Mouse (Mus musculus) kidney, adult 9 months (tissue): ENCODE results near the gene Isx.
A peak's percentile ranks its signal among the peaks of the same experiment; 100 is the strongest.

Source experiments
- DNase-seq: peaks from one replicate; pipeline ENCODE4 v3.0.0; 2022

Isx gene

DNA sequence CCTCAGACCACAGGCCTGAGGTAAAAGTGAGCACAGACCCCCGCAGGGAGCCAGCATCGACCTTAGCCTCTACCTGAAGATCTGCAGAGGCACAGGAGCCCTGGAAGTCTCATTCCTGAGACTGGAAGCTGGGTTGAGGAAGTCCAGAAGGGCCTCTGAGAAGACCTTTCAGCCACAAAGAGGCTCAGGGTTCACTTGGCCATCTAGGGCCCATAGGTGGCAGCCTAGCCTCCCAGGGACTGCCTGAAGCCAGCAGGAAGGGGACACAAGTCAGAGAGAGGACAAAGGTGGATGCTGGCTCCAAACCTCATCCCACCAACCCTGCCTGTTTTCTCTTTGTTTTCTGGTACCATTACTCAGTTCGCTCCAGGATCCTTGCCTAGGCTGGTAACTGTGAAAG lies at the start of gene Isx:
Isx (plus strand) TSS at position 234 of the 400 bp plus-strand sequence.
- no peak for DNase-seq

DNA sequence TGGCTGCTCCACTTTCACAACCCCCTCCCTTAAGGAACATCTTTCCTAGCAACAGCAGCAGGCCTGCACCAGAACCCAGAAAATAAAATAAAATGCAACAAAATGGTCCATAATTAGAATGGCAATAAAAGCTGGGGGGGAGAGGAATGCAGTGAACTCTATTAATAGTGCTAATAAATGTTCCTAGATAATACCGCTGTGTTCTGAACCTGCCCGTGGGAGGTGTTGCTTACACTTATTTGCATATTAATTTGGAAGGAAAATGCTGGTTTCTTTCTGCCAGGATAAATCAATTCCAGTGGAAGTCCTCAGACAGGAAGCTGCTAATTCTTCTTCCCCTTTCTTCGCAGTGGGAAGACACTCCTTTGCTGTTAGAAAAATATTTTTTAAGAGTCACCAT lies 45.3 kb upstream of the Isx start:
- no peak for DNase-seq

DNA sequence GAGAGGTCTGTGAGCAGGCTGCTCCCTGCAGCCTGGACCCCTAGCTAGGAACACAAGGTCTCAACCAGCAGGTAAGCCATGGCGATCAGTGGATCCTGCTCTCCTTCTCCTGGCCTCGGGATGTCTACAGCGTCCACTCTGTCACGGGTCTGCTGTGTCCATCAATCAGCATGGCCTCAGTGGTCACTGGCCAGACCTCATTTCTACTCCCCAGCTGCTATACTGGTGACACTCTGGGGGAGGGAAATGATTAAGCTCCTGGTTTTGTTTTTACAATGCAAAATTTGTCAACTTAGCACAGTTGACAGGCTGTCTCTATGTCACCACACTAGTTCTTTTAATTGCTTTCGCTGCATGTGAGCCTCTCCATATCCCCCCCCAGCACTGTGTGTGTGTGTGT lies 41.7 kb upstream of the Isx start:
- DNase-seq = no peak

DNA sequence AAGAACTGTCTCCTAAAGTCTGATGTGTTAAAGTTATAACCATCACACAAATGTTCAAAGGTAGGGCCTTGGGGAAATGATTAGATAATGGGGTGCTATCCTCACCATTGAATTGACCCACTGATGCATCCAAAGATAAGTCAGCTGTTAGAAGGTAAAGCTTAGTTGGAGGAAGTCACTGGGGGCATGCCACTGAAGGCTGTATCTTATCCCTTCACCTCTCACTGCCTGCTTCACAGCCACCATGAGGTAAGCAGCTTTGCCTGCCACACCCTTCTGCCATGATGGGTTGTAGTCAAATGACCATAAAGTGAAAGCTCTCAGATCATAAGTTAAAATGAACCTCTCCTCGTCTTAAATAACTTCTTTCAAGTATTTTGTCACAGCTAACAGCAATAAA lies 38.7 kb upstream of the Isx start:
- no peak for DNase-seq

DNA sequence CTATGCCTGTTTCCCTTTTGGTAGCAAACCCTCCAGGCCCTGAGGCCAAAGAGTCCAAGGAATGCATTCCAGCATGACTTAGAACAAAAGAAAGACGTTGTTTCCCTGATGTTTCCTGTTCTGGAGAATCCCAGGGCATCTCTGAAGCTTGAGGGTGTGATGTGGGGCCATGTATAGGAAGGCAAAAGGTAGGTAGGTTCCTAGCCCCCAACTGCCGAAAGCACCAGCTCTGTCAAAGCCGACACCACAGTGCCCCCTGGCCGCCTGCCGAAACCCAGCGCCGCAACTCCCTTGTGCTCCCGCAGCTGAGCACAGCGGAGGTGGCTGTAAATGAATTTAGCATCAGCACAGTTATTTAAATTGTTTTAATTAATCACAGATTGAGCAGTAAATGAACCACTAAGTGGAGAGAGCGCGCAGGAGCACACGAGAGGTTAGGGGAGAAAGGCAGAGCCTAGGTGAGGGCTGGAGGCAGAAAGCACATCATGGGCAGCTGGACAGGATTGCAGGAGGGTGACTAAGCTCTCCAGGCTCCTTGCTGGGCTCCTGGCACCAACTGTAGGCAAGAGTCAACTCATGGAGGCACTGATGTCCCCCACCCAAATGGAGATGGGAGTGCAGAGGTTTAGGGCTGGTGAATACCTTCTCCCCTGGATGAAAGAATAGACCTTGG lies 25.5 kb upstream of the Isx start:
- DNase-seq = no peak

DNA sequence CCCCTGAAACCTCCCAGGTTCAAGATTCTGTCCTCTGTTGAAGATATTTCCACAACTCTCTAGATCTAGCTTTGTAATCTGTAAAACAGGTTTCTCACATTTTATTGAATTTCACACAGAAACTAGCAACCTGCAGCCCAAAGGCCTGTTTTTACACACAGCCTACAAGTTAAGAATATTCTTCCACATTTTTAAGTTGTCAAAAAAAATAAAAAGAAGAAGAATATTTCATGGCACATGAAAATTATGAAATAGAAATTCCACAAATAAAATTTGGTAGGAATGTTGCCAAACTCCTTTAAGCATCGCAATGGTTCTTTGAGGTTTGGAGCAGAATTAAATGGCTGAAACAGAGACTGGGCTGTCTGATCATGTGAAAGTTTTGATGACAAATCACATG lies 24.3 kb upstream of the Isx start:
- no peak for DNase-seq

DNA sequence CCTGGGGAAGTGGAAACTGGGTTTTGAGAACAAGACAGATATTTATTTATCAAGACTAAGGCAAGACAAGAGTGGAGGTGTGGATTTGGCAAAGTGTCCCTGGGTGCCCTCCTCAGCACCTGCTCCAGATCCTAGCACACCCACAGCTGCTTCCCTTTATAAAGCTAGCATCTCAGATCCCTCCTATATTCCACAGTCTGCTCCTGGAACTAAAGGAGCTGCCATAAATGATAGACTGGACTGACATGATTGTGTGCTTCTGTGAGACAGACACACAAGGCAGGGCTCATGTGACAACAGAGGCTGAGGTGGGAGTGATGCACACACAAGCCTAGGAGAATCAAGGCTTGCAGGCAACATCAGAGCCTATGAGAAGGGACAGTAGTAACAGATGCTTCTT lies 22.0 kb upstream of the Isx start:
- DNase-seq = no peak

DNA sequence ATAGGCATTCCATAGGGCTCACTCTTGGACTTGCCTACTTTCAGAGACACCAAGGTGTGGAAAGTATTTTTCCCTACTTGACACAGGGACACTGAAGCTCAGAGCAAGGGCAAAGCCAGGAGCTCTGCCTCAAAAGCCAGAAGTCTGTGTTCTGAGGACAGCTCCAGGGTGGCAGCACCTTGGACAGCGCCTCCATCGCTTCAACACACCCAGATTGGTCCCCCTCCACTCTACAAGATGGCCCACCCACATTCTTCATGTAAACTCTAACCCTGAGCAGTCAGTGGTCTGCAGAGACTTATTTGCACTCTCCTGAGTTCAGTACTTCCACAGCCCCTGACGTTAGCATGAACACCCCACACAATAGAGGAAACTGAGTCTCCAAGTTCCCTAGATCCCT lies 21.1 kb upstream of the Isx start:
- peak; percentile 3 for DNase-seq

DNA sequence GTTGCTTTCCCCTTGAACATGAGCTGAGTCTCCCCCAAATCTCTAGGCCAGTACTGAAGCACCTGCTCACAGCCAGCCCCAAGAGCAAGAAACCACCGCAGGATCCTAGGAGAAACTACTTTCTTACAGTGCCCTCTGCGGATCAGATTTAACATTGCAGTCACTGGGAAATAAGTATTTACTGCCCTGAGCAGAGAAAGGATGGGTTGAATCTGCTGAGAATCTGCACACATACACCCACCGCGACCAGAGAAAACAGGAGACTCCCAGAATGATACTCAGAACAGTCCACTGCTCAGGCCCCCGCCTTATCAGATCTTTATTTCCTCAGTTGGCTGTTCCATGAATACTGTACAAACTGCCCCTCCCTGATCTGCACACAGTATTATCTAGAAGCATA lies 19.5 kb upstream of the Isx start:
- DNase-seq = peak; percentile 12

DNA sequence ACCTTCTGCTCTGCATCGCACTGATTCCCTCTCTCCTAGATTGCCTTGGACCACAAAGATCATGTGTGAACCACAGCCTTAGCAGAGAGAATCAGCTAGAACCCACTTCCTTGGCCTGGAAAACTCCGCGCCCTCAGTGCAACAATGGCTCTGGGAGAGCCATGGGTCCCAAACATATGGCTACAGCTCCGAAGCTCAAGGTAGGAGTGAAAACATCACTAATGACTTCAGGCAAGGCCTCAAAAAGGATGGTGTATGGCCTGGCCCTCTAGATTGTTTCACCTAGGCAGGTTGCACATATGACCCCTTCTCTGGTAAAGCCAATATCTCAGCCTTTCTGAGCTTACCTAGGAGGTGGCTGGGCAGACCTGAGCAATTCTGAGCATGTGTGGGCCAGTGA lies 18.2 kb upstream of the Isx start:
- no peak for DNase-seq

DNA sequence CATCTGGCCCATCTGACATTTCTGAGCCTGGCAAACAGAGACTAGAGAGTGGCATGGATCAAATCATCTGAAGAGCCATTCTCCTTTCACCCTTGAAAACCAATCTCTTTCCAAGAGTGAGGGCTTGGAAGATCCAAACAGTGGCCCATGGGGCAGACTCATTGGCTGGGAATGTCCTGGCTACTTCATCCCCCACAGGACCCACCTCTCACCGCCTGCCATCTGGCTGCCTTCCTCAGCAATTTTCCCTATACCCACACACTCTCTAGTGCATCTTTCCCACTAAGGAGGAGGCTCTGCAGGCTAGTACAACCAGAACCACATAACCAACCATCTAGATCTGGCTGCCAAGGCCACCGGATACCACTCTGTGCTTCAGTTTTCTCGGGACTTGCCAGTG lies 17.6 kb upstream of the Isx start:
- no peak for DNase-seq

DNA sequence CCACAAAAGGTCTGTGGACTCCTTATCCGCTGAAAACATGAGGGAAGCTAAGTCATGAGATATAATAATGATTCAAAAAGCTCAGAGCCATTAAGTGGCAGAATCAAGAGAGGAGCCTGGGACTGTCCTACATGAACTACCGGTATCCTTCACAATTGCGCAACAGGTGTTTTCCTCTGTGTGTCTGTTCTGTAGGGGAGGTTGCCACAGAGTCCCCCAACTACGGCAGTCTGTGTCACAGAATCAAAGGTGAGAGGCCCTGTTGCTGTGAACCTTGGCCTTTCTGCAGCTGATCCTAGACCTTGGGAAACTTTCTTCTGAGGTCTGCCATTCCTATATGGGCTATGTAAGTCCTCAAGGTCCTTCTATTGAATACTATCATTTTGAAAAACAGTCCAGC lies 13.7 kb upstream of the Isx start:
- no peak for DNase-seq

DNA sequence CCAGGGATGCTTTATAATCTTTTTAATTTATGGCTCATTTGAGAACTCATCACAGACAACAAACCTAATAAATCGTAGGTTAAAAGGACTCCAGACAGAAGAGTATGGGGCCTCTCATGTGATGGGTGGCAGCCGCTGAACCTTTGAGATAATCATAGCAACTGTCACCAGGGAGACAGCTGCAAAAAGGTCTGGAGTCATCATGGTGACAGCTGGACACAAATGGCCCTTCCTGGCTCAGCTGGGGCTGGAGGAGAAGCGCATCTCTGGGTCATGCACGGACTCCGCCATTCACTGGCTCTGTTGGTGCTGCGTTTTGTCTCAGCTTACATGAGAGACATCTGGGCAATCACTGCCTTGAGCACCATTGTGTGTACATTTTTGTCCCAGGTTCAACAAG lies 12.5 kb upstream of the Isx start:
- DNase-seq = no peak

DNA sequence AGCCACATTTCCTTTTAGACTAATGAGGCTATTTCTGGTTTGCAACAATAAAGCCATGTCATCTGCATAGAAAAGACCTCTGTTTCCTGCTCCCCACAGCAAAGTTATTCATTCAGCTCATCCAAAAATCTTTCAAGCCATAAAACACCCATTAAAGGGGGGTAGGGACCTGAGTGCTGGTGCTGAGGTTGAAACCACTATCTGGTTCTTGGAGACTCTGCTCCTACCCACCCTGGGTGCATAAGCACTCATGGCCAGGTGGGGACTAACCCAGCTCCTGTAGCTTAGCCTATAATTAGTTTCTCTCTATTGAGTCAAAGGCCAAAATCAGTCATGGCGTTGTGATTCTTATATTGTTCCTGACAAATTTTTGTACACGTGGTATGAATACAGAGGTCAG lies 10.4 kb upstream of the Isx start:
- no peak for DNase-seq

DNA sequence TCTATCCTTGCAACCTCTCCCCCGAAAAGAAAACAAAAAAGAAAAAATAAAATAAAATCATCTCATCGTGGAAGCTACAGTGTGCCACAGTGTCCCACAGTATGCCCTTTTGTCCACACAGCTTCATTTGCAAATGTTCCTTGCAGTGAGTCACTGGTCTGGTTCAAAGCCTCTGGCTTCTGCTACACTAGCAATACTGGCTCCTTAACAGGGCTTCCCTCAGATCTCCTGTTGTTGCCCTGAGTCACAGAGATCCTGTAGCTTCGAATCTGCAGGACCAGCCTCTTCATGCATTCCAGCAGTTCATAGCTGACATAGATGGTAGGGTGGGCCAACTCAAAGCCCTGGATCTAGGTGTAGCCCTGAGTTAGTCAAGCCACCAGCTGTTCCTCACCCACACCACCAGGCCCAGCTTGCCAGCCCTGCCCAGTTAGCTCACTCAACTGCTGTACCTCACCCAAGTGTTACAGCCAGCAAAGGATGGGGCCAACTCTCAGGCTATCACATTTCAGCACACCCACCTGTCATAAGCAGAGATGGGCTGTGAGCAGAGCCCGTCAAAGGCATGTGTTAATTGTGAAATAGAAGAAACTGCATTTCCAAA lies 2.5 kb upstream of the Isx start:
- no peak for DNase-seq

DNA sequence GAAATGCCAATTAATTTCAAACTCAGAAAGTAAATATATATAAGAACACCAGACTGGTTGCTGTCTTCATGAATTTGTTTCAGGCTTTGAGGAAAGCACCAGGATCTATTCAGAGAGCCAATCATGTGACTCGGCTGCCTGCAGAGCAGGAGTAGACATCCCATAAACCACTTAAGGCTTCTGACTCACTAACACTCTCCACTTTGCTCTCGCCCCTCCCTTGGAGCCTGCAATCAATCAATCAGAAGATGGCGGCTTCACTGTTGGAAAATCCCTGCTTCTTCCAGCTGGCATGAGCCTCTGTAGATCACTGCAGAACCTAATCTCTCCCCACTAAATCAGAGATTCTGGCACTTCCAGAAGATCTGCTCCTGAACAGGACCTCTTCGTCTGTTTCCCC lies 1.3 kb upstream of the Isx start:
- DNase-seq = no peak

DNA sequence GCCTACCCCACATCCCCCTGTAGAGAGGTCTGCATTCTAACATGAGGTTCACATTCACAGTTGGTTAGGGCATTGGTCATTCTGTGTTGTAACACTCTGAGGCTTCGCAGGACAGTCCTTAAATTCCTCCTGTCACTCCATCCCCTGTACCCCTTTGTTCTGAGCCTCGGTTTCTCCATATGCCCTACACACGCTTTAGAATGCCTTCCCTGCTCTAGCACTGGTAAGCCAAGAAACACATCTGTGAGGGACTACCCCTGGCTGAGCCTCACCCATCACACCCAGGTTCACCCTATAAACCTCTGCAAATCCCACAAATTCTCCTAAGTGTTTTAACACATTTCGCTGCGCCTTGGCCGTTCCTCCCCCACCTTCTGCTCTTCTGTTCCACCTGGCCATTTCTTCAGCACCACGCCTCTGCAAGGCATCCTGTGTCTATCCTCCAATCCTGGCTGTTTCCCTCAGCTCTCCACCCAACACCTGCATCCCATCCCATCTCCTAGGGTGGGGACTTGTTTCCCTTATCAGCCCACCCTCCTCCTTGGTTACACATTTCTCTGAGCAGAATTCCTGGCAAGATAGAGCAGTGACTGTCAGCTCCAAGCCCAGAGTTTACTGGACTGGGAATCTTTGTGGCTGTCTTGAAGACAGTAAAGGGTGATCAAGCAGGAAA lies 686 bp upstream of the Isx start:
- no peak for DNase-seq

DNA sequence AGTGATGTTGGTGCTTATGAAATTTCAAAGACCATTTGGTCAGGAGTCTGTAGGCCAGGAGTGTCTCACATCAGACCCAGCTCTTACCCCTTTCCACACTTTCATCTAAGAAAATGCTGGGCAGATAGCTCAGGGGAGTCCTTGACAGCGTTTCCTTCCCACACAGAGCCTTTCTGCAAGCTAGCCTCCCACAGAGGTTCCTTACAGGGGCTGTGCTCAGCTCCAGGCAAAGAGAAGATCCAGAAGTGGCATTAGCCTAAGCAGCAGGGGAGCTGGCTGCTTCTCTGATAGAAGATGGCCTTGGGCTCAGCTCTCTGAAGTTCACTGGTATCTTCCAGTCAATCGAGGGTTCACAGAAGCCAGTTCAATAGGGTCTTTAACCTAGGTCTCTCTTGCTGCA lies 1.6 kb downstream of the Isx start:
- DNase-seq = no peak

DNA sequence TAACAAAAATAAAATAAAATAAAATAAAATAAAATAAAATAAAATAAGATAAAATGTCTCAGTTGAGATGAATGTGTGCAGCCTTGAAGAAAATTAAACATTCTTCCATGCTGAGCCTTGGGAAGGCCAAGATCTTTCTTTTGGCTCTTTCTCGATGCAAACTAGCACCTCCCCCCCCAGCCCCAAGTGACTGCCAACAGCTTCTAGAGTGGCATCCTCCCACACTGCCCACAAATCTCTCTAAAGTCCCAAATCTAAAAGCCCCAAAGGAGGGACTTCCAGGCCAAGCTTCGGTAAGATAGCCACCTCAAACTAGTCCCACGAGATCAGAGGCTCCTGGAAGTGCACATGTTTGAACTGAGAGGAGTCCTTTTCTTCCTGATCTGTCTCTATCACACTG lies 5.7 kb downstream of the Isx start:
- DNase-seq = no peak

DNA sequence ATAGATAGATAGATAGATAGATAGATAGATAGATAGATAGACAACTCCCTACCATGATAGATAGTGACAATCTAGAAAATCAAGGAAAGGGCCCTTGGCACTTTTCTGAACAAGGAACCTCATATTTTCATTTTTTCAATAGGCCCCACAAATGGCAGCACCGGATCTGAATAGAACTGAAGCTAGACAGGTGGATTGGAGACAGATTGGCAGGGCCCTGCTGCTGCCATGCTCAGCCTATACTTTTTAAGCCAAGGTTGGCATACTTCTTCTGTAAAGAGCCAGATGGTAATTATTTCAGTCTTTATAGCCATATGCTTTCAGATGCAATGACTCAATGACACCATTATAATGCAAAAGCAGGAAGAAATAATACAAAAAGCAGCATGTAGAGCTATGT lies 15.8 kb downstream of the Isx start:
- no peak for DNase-seq

DNA sequence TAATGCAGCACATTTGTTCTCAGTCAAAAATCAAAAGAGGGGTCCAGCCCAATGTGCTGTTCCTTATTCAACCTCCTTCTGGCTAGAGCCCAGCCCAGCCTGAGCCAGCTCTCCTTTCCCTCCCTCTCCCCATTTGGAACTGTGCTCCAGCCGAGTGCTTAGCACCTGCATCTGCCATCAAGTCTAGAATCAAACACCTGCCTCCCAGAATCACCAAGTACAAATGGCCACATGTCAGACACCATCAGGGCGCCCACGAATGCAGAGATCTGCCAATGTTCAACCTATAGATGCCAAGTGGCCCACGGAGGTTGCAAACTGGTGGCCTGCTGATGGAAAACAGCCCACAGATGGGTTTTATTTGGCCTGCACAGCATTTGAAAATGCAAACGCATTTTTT lies 18.1 kb downstream of the Isx start:
- no peak for DNase-seq

DNA sequence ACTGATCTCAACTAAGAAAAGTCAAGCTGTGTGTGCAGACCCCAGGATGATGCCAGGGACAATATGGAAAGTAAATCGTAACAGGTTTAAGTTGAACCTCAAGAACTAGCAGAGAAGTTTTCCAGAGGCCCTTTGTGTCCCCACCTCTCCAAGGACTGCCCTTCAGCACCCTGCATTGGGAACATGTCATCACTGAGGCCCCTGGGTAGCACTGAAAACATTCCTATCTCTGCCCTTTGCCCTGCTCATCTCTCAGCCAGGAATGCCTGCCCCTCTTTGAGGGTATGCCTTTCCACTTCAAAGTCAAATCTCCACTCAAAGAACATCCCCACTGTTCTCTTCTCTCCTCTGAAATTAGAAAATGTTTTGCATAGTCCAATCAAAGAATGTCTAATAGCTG lies 23.3 kb downstream of the Isx start:
- DNase-seq = no peak

DNA sequence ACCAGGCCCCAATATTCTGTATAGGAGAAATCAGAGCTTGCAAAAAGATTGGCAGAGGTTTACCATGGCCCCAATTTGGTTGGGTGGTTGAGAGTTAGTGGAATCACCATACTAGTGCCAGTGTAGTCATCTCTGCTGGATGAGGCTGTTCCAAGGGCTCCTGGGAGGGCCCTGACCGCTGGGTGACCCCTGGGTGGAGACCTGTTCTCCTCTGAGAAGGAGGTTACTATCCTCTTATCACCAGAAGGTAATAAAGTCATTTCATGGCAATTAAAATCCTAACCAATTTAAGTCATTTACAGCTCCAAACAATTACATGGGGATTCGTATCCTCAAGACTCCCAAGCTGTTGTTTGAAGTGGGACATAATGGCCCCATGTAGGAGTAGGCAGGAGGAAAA lies 24.3 kb downstream of the Isx start:
- no peak for DNase-seq

DNA sequence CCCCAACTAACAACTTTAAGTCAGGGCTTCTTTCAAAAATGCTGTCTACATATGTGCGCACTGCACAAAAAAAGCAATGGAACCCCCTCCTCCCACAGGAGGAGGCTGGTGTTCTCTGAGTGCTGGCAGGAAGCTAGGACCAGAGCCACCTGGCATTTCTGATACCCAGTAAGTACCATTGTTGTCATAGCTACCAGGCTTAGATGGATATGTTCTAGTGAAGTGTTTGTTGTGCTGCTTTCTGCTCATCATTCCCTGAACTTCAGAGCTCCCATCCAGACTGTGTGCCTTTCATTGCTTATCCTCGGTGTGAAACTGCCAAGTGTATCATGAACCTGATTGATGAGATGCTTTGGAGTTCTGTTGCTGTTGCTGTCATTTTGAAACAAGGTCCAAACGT lies 26.8 kb downstream of the Isx start:
- no peak for DNase-seq

DNA sequence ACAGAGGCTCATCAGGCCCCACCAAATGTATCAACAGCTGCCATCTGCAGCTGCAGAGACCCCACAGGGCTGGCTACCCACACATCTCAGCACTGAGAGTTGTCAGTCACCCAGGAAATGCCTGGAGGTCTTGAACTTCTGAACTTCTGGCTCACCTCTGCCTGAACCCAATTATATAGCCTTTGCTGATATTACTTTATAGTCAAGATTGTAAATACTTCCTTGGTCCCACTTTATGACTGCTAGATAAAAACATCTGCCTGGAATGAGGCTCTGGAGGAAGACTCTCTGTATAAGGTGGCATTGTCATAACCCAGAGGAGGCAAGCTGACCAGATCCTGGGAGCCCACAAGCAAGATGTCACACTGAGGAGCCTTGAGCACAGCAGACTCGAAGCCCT lies 28.8 kb downstream of the Isx start:
- no peak for DNase-seq
